Mouse (Mus musculus) erythroblast, embryonic 14.5 days (primary cell): ENCODE data around the gene Kng2. TPM values are rescaled to one million over a fixed set of nuclear protein-coding genes. Genes with fewer than 3 reads are reported as not detected.

ENCODE experiments used
- H3K27me3 ChIP-seq: 2 replicates; pipeline ENCODE4 v1.6.1; 2012; ENCODE audit warnings: inconsistent platforms; ENCODE audit not compliant: control insufficient read depth
- H3K36me3 ChIP-seq: 2 replicates; pipeline ENCODE4 v1.6.1; 2012; ENCODE audit warnings: mild to moderate bottlenecking, inconsistent platforms; ENCODE audit not compliant: control insufficient read depth
- H3K4me1 ChIP-seq: 2 replicates; pipeline ENCODE4 v1.6.1; 2012; ENCODE audit warnings: inconsistent platforms; ENCODE audit not compliant: control insufficient read depth
- H3K4me3 ChIP-seq: replicated peaks from 2 replicates; pipeline ENCODE3; 2012; ENCODE audit warnings: moderate library complexity, mild to moderate bottlenecking, inconsistent platforms
- H3K9me3 ChIP-seq: 2 replicates; pipeline ENCODE4 v1.6.1; 2012; ENCODE audit warnings: low read length, inconsistent platforms, mixed read lengths; ENCODE audit not compliant: control insufficient read depth
- GATA1 ChIP-seq: IDR thresholded peaks from 2 replicates; pipeline ENCODE4 v1.6.1; 2012; ENCODE audit warnings: low read length, inconsistent platforms, mixed read lengths
- TAL1 ChIP-seq: IDR thresholded peaks from 3 replicates; pipeline ENCODE4 v1.6.1; 2012; ENCODE audit warnings: low read length, inconsistent platforms, mixed read lengths
- polyA plus RNA-seq: library from polyadenylated mRNA; stranded (reverse); fragments of >175 nt; gene quantifications from 2 replicates; pipeline ENCODE4 v1.2.3, GENCODE M21; 2012

Kng2 gene
- polyA plus RNA-seq, 1 experiment = not detected

GRCm38 (mm10) chr16:22938541-22938940, 90.7 kb downstream of the Kng2 start:
- no peak overlapping the region for H3K4me3 ChIP-seq
- no peaks in the 10 kb centered on the region for H3K4me1 ChIP-seq
- no peak for TF ChIP-seq GATA1
- no peak for TF ChIP-seq TAL1
- H3K9me3 ChIP-seq = peaks cover 2% of the 10 kb centered on the region; the same call in 1 of the 2 replicates
- no peaks in the 10 kb centered on the region for H3K27me3 ChIP-seq
- no peaks in the 10 kb centered on the region for H3K36me3 ChIP-seq

- no peak for TF ChIP-seq GATA1
- no peak for TF ChIP-seq TAL1
- Histone ChIP-seq H3K27me3 (no peaks in the 10 kb centered on the region), H3K36me3 (no peaks in the 10 kb centered on the region), H3K4me1 (no peaks in the 10 kb centered on the region), H3K4me3 (no peak overlapping the region), H3K9me3 (peaks cover 2% of the 10 kb centered on the region; the same call in 1 of the 2 replicates)
Observed at GRCm38 (mm10) chr16:22937631-22938030, 91.7 kb downstream of the Kng2 start.

Other genes with a start within 250 kb of the Kng2 start
- gene Crygs, start 217.9 kb downstream of the Kng2 start, polyA plus RNA-seq = not detected in 2 replicates
- gene Tbccd1, start 171.8 kb downstream of the Kng2 start, polyA plus RNA-seq = 1.2 TPM in 2 replicates
- gene Dnajb11, start 171.6 kb downstream of the Kng2 start, polyA plus RNA-seq = 3.2 and 5.1 TPM in 2 replicates
- gene Ahsg, start 138.2 kb downstream of the Kng2 start, polyA plus RNA-seq = 0.93 and 1.4 TPM in 2 replicates
- not detected in 2 replicates for gene Fetub, start 111.1 kb downstream of the Kng2 start, polyA plus RNA-seq
- gene Hrg, start 78.4 kb downstream of the Kng2 start, polyA plus RNA-seq = not detected in 2 replicates
- gene Kng1, start 28.4 kb upstream of the Kng2 start, polyA plus RNA-seq = 0.05 TPM in 1 of 2 replicates, not detected in the other
- 0.41 and 0.50 TPM in 2 replicates for gene Eif4a2, start 78.0 kb upstream of the Kng2 start, polyA plus RNA-seq
- gene Rfc4, start 98.3 kb upstream of the Kng2 start, polyA plus RNA-seq = 4.7 and 7.9 TPM in 2 replicates
- gene Adipoq, start 117.1 kb upstream of the Kng2 start, polyA plus RNA-seq = not detected in 2 replicates
- not detected in 2 replicates for gene St6gal1, start 195.3 kb upstream of the Kng2 start, polyA plus RNA-seq